Mouse (Mus musculus) ES-CJ7 (cell line): ENCODE results near the gene Ttbk1.
"Not testable (repeated sequence)": the region's sequence is repeated elsewhere in the genome, so short reads cannot be mapped to it uniquely, and the experiment has no call there.

Experiments
- DNase-seq: peaks from one replicate; pipeline ENCODE4 v3.0.0; 2011; ENCODE audit warnings: low read depth, low spot score

The Ttbk1 gene

DNA sequence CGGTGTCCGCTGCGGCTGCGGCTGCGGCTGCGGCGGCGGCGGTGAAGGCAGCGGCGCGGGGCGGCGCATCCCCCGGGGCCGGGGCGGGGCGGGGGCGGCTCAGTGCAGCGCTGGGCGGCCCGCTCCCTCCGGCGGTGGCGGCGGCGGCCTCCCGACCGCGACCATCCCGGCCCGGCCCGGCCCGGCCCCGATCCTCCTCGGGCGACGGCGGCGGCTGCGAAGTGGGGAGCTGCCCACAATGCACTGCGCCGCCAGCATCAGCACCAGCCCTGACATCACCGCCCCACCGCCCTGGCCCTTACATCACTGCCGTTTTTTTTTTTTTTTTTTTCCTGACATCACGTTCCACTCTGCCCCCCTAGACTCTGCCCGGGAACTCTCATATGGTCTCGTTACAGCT lies at the start of gene Ttbk1:
Gene Ttbk1, minus strand, starts transcription at position 245 of the 400 bp plus-strand sequence.
- DNase-seq: no peak

DNA sequence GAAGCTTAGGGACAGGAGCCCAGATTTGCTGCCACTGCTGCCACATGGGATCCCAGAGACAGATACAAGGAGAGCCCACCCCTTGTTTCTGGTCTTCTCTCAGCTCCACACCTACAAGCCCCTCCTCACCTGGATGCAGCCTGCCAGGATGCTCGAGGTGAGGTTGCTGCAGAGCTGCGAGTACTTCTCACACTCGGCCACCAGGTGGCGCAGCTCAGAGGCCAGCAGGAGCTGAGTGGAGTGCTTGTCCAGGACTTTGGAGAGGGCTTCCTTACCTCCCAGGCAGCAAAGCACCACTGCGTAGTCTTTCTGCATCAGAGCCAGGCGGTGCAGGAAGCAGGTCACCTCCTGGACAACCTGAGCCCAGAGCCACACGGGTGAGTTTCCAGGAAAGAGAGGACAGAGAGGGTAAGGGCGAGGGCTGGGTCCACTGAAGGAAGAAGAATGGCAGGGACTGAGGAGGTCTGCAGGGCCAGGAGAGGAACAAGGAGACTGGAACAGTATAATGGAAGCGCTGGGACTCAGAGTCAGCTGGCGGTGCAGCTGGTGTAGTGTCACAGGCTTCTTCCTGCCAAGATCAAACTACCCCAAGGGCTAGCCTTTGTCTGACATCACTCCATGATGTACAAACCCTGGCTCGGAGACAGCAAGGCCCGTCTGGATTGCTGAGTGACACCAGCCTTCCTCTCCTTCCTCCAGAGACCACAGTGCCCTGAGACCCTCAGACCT lies 38.3 kb upstream of the Ttbk1 start:
- peak; percentile 85 for DNase-seq

DNA sequence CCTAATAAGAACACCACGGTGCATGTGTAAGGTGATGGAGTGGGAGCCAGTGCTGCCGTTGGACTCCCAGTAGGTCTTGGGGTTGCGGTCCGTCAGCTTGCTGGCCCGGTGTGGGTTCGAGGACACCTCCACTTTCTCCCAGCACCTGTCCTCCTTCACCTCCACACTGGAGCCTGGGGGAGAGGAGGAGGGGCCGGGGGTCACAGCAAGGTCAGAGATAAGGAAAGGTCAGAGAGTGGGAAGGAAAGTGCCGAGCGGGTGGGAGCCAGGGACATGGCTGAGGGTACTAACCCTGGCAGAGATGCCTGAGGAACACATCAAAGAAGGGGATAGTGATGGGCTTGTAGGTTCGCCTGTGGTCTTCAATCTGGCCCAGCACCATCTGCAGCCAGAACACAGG lies 37.6 kb upstream of the Ttbk1 start:
- DNase-seq: no peak

DNA sequence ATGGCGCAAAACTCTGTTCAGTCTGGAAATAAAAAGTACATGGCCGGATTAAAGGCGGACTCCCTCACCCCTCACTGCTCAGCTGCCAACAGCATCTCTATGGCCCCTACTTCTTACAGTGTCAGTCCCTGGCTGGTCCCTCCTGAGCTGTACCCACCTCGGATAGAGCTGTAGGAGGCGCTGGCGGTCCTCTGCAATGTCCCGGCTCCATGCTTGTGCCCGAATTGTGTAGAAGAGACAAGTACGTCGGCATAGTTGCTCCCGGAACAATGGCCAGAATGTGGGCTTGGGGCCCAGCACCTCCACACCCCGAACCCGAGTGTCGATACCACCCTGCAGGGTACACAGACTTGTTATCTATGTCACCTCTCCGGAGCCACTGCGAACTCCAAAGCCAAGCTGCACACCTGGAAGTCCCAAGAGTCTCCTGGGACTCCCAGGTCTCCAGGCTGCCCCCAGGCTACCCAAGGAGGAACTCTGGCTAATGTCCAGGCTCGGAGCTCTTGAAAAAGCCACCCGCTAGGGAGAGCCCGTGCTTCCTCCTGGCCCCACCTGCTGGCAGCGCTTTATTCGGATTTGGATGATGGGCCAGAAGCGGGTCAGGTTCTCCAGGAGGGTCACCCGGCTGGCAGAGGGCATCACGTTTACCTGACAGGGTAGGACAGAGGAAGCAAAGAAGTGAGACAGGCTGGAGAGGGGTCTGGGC lies 34.6 kb upstream of the Ttbk1 start:
- peak; percentile 72 for DNase-seq

DNA sequence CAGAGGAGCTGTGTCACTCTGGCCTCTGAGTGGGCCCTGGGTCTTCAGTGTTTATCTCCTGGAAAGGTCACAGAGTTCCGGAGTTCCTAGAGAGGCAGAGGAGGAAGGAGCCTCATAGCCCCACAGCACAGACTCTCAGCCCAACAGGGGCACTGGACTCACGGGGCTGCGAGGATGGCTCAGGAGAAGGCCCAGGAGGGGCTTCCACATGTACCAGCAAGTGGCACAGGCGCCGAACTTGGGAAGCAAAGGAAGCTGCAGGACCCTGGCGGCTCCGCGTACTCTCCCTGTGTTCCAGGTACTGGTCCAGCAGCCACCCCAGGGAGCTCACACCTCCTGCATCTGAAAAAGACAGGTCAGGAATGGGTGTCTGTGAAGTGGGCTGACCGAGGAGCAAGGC lies 33.7 kb upstream of the Ttbk1 start:
- no peak for DNase-seq

DNA sequence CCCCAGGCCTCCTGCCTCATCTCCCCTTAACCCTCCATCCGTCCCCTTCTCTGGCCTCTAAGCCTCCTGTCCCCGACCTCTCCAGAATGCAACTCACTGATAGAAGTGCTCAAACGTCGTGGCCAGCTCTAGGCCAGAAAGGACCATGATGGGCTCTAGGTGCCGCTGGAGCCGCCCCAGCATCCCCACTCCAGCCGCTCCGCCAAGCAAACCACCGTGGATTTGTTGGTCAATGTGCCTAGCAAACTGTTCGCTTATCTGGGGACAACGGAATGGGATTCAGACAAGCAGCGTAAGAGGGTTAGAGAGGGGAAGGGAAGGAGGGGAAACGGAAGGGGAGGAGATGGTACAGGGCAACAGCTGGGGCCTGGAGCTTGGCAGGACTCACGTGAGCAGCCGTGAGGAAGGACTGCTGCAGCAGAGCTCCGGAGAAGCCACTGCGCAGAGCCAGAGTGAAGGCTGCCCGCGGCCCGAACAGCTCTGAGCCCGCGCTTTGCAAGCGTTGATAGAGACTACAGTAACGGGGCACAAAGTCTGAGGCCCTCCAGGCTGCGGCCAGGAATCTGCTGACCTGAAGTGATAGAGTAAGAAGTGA lies 33.0 kb upstream of the Ttbk1 start:
- no peak for DNase-seq

DNA sequence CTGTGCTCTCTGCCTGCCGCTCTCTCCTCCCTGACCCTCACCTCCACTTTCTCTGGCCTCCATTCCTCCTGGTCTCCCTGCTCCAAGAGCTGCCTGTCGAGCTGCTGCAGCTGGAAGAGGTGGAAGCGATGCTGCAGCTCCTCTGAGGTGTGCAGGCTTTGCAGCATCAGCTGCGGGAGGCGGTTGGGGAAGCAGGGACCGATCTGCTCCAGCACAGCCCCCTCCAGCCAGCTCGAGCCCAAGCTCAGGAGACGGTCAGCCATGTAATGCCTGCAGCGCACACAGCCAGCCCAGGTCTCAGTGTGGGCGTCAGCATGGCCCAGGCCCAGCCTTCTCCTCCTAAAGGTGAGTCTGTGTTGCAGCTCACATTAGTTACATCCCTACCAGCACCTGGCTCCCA lies 32.5 kb upstream of the Ttbk1 start:
- DNase-seq: no peak

DNA sequence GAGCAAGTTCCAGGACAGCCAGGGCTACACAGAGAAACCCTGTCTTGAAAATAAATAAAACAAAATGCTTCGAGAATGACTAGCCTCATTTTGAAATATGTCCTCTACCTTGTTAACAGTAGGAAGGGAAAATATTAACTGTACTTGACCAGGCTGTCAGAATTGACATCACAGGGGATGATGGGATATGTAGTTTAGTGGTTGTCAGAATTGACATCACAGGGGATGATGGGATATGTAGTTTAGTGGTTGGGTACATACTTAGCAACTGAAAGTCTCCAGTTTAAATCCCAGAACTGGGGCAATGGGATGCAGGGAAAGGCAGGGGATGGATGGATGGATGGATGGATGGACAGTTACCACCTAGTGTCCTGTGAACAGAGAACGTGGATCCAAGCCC lies 25.9 kb upstream of the Ttbk1 start:
- no peak for DNase-seq

DNA sequence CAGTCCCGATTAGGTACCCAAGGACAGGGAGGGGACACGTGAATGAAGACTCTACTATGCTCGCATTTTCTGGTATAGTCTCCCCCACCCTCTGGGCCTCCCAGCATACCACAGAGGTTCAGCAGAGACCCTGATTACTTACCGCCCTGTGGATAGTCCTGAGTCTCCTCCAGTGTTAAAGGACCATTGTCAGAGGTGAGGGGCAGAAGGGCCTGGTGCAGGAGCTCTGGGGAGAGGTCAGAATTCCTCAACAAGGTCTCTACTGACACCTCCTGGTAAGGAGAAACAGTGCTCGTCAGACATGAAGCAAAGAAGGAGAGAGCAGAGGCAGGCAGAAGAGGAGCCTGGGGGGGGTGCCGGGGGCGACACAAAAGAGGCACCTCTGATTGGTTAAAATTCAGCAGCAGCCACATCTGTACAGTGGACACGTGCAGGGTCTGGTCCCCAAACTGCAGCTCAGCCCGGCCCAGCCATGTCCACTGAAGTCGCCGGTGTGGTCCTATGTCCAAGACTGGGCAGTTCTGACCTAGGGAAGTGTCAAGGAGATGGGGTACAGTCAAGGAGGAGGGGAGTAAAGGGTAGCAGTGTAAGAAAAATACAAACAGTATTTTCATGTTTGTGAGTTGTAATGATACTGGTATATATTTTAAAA lies 23.7 kb upstream of the Ttbk1 start:
- DNase-seq: peak; percentile 80

DNA sequence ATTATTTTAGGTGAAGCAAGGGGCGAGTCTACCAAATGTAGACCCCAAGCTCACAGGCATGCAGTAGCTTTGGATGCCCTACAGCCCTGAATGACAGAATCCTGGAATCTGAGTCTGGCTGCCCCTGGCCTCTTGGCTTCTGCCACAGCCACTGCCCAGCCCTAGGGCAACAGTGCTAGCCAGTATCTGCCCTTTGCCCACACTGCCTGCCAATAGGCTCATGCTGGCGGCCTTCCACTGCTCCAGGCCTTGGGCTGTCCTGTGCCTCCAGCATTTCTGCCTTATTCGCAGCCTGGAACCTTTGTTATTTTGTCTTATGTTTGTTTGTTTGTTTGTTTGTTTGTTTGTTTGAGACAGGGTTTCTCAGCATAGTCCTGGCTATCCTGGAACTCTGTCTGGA lies 18.1 kb upstream of the Ttbk1 start:
- no peak for DNase-seq

DNA sequence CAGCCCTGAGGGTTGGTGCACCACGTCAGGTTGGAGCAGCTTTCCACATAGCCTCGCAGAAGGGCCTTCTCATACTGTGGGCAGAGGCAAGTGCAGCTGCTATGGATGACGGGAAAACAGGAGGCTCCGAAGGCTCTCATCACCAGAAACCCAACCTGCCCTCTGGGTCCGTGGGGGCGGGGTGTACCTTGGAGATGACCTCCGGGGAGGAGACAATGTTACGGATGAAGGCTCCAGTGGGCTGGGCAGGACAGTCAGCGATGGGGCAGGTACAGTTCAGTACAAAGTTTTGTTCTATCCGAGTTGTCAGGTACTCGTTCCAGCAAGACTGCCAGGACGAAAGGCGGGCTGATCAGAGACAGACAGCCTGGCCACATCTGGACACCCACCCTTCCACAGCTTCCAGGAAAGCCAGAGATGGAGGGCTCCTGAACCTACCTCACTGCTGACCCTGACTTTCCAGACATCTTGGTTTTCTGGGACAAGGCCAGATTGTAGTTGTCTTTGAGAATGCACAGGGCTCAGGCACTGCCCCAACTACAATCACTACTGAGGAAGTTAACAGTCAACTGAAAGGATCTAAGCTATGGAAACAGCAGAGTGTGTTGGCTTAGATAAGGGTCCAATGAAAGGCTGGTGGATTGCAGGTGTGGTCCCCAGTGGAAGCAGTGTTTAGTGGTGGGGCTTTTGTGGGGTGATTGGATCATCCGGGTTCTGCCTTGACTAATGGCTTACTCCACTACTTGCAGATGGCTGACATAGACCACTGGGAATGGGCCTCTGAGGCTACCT lies 16.6 kb upstream of the Ttbk1 start:
- no peak for DNase-seq

DNA sequence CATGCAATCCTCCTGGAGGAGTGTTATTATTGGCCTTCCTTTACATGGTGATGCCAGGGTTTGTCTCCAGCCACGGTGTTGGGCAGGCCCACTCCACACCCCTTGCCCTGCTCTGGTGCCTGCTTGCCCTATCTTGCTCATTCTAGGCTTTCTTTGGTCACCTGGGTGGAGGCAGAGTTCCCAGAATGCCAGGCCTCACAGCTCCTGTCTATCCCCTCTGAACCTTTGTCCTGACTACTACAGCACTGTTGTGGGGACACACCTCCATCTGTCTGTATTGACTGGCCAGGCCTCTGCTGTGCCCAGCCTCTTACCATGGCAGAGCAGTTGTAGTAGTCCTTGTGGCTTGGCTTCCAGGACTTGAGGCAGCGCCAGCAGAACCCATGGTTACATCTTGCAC lies 15.3 kb upstream of the Ttbk1 start:
- no peak for DNase-seq

DNA sequence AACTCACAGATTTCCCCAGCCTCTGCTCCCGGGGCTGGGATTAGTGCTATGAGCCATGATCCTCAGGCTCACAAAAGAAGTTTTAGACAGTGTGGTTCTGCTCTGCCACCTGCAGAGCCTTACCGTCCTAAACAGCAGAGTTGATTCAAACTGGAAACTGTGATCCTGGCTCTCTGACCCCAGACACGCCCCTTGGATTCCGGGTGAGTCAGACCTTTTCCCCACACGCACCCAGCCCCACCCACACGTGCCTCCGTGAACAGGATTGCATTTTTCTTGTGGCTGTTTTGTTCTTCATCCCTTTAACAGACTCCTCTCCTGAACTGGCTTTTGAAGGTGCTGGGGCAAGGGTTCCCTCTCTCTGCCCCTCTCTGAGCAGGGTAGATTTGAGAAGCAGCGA lies 10.5 kb upstream of the Ttbk1 start:
- peak; percentile 69 for DNase-seq

DNA sequence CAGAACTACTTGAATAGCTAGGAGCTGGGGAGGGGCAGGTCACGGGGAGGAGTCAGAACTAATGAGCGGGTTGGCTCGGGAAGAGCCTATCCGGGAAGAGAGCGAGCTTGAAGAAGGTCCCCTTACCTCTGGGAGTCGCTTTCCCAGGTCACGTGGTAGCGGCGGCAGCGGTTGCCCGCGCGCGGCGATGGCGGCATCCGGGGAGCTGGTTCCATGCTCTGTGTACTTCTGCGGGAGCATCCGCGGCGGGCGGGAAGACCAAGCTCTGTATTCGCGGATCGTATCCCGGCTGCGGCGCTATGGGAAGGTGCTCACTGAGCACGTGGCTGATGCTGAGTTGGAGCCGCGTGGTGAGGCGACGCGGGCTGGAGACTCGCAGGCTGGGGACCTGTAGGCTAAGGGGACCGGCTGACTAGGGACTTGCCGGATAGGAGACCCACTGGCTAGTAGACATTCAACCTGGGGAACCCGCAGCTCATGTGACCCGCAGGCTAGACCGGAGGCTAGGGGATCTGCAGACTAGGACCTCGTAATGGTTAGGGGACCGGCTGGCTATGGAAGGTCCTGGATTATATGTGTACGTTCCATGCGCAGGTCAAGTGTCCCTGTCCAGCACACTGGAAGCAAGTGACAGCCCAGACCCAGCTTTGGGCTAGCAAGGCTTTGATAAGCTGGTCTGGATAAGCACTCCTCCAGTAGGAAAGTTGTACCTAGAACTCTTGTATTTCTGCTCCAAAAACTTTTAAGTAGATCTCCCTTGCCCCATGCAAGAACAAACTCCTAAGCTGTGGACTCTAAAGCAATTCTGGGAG lies 9.4 kb upstream of the Ttbk1 start, which contains the start of gene Dnph1:
Gene Dnph1, plus strand, starts transcription at position 89 of the 812 bp plus-strand sequence.
- peak; percentile 95 for DNase-seq

DNA sequence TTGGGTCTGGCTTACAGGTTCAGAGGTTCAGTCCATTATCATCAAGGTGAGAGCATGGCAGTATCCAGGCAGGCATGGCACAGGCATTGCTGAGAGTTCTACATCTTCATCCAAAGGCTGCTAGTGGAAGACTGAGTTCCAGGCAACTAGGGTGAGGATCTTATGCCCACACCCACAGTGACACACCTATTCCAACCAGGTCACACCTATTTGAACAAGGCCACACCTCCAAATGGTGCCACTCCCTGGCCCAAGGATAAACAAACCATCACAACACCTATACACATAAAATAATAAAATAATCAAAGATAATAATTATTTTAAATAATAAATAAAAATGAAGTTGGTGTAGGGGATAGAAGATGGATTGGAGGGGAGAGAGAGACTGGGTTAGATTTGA lies 8.6 kb upstream of the Ttbk1 start:
- not testable (repeated sequence) for DNase-seq

DNA sequence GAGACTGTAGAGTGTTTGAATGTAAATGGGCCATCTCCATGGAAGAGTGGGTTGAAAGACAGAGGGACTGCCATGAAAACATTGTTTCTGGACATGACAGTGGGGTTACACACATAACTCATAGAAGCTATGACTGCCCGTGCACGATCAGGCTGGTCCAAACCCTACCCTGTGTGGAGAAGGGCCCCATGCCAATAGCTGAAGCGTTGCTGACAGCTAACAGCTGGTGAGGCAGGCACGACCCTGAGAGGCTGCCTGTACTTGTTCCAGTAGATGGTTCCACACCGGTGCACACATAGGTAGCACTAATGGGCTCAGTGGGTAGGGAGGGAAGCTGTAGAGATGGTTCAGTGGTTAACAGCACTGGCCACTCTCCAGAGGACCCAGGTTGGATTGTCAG lies 8.0 kb upstream of the Ttbk1 start:
- DNase-seq: no peak

DNA sequence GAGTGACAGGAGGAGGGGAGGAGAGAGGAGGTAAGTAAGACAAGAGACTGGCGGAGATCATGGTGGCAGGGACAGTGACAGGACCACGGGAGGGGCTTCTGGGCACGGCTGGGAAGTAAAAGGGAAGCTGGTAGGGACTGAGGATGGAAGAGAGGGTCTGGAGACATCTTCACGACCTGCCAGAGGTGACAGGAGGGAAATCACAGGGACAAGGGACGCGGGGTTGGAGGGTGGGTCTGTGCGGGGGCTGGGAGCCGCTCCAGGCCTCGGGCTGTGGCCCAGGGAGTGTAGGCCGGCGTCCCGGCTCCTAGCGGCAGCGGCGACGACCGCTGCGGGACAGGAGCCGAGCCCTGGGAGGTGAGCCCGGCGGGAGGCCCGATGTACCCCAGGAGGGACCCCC lies 480 bp downstream of the Ttbk1 start:
- DNase-seq: no peak

DNA sequence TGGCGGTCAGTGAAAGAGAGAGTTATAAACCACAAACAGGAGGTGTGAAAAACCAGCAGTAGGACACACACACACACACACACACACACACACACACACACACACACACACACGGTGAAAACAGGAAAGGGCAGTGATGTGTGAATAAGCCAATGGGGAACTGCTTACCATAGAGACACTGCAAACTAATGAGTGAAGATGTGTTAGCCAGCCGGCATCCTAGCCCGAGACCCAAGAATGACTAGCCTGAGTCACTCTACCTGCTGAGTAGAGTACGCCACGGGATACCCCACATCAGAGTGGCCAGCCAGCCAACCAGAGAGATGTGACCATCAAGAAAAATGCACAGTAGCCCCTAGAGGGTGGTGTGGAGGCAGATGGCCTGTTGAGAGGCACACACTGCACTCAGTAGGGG lies 3.0 kb downstream of the Ttbk1 start:
- peak; percentile 40 for DNase-seq

DNA sequence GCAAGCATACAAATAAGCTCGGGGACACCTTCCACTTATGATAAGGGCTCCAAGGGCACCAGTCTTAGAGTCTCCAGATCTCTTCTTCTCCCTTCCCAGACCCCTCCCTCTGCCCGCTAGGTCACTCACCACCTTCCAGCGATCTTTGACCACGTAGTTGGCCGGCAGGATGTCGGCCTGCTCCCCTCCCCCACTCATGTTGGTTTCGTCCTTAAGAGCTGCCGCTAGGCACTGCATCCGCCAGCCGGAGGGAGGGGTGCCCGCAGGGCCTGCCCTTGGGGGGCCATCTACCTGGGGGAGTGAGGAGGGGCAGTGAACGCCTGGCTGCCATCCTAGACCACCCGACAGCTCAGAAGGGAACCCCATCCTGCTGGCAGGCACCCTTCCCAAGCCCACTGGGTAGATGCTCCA lies 3.4 kb downstream of the Ttbk1 start:
- peak; percentile 42 for DNase-seq

DNA sequence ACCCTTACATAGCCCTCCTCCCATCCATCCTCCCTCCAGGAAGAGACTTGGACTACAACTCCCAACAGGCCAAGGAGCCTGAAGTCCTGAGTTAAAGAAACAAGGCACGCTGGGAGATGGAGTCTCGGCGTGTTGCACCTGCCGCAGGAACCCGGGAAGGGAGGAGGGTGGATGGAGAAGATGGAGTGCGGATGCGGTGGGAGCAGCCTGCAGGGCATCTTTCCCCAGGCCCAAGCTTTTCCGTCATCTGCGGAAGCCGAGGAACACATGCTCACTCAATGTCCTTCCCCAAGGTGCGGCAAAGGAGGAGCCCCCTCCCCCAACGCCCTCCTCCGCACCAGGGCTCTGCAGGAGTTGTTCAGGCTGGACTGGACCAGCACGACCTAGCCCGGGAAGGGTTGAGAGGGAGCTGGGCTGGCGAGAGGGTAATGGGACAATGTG lies 3.9 kb downstream of the Ttbk1 start:
- peak; percentile 78 for DNase-seq

DNA sequence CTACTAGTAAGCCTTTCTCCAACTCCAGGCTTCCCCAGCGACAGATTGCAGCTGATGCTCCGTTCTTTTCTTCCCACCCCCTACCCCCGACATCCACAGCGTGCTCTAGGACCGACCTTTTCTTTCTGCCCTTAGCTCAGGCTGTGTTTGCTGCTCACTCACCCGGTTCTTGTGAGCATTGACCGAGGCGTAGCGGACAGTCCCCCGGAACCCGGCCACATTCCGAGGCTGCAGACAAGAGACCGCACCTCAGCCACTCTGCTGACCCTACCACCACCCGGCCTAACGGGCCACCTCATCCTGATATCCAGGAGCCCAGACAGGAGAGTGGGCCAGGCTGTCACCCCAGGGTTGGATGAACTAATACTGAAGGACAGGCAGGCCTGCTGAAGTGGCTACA lies 10.2 kb downstream of the Ttbk1 start:
- DNase-seq: no peak
